Mouse (Mus musculus) stomach, embryonic 15.5 days (tissue): ENCODE data around the gene Rbpjl. TPM values are rescaled to one million over a fixed set of nuclear protein-coding genes. Genes with fewer than 3 reads are reported as not detected.

Experiments
- microRNA-seq: library from miRNA; unstranded; fragments of <30 nt; microRNA quantifications from one replicate; pipeline ENCODE4, GENCODE M21; 2016
- polyA plus RNA-seq: library from polyadenylated mRNA; unstranded; fragments of >200 nt; fragmentation: Nextera tagmentation; extraction: Ambion mirVana; gene quantifications from 2 replicates; pipeline ENCODE4 v1.2.1, GENCODE M21; 2015

Gene Rbpjl
- polyA plus RNA-seq, 1 experiment from 2014 or later = 49.2 TPM

Small RNA genes lying within 50 kb of the gene (microRNA-seq; reads per million reads assigned to microRNA genes)
- not detected for gene Mir7678

Other genes starting within 250 kb of the Rbpjl start
- 0.14 and 0.28 TPM in 2 replicates for gene Kcns1, start 232.0 kb upstream of the Rbpjl start, polyA plus RNA-seq
- 0.70 and 2.6 TPM in 2 replicates for gene Wfdc5, start 220.4 kb upstream of the Rbpjl start, polyA plus RNA-seq
- gene Wfdc12, start 212.5 kb upstream of the Rbpjl start, polyA plus RNA-seq = not detected in 2 replicates
- gene Wfdc15a, start 203.0 kb upstream of the Rbpjl start, polyA plus RNA-seq = not detected in 2 replicates
- gene Wfdc15b, start 181.5 kb upstream of the Rbpjl start, polyA plus RNA-seq = 50.4 and 55.9 TPM in 2 replicates
- gene Svs2, start 164.7 kb upstream of the Rbpjl start, polyA plus RNA-seq = not detected in 2 replicates
- not detected in 2 replicates for gene Svs3b, start 146.5 kb upstream of the Rbpjl start, polyA plus RNA-seq
- not detected in 2 replicates for gene Svs4, start 124.7 kb upstream of the Rbpjl start, polyA plus RNA-seq
- not detected in 2 replicates for gene Svs3a, start 113.9 kb upstream of the Rbpjl start, polyA plus RNA-seq
- gene Svs6, start 86.4 kb upstream of the Rbpjl start, polyA plus RNA-seq = not detected in 2 replicates
- gene Svs5, start 70.4 kb upstream of the Rbpjl start, polyA plus RNA-seq = not detected in 2 replicates
- 5.2 and 12.0 TPM in 2 replicates for gene Slpi, start 14.0 kb upstream of the Rbpjl start, polyA plus RNA-seq
- 12.4 and 14.7 TPM in 2 replicates for gene Matn4, start 2.0 kb downstream of the Rbpjl start, polyA plus RNA-seq
- 132 and 135 TPM in 2 replicates for gene Sdc4, start 40.7 kb downstream of the Rbpjl start, polyA plus RNA-seq
- 60.6 and 61.8 TPM in 2 replicates for gene Sys1, start 53.8 kb downstream of the Rbpjl start, polyA plus RNA-seq
- 17.9 and 18.1 TPM in 2 replicates for gene Gm20458, start 57.8 kb downstream of the Rbpjl start, polyA plus RNA-seq
- gene Trp53tg5, start 70.6 kb downstream of the Rbpjl start, polyA plus RNA-seq = 0.14 TPM in 1 of 2 replicates, not detected in the other
- 6.5 and 10.4 TPM in 2 replicates for gene Dbndd2, start 83.0 kb downstream of the Rbpjl start, polyA plus RNA-seq
- gene Pigt, start 94.4 kb downstream of the Rbpjl start, polyA plus RNA-seq = 67.0 and 67.5 TPM in 2 replicates
- gene Wfdc2, start 159.3 kb downstream of the Rbpjl start, polyA plus RNA-seq = 162 and 175 TPM in 2 replicates
- not detected in 2 replicates for gene Spint3, start 170.3 kb downstream of the Rbpjl start, polyA plus RNA-seq
- 1.0 and 1.5 TPM in 2 replicates for gene Wfdc6a, start 182.3 kb downstream of the Rbpjl start, polyA plus RNA-seq
- not detected in 2 replicates for gene Eppin, start 190.5 kb downstream of the Rbpjl start, polyA plus RNA-seq
- gene Wfdc6b, start 210.4 kb downstream of the Rbpjl start, polyA plus RNA-seq = not detected in 2 replicates
- gene Wfdc8, start 210.5 kb downstream of the Rbpjl start, polyA plus RNA-seq = not detected in 2 replicates
- not detected in 2 replicates for gene Wfdc16, start 235.7 kb downstream of the Rbpjl start, polyA plus RNA-seq